Mouse (Mus musculus): Measurements from ENCODE around the gene Gnat1. TPM values are rescaled to one million over a fixed set of nuclear protein-coding genes. Genes with fewer than 3 reads are reported as not detected.

Gnat1 gene
- polyA plus RNA-seq, 1 experiment from 2014 or later = 1.9 TPM

DNA sequence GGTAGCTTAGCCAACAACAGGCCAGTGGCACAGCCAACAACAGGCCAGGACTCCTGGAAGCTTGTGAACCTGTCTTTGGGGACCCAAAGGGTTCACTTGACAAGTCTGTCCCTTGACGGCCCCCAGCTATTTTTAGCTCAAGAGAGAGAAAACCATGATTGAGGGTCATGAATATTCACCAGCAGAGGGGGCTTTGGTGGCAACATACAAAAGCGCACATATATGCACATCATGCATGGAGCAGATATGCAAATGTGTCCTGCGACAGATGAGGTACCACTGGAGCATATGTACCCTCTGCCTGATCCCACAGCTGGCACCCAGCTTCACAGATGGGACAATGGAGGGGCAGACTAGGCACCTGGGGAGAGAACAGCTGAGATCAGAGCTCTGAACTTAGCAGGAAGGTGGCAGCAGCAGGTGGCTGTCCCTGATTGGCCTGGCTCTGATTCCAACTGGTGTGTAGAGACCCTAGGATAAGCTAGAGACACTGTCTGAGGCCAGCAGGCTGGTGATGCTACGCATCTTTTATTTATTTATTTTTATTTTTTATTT lies 14.0 kb upstream of the Gnat1 start:
- no peak overlapping the region for H3K27ac ChIP-seq (ENCODE audit: low read depth, low read length)
- H3K36me3 ChIP-seq (ENCODE audit: control insufficient read depth, insufficient read depth) = peaks cover 14% of the 10 kb centered on the region
- no peak overlapping the region for H3K9ac ChIP-seq (ENCODE audit: low read depth, low read length)
- no peak for ATAC-seq
- H3K27me3 ChIP-seq (replicated peaks; ENCODE audit: control insufficient read depth, insufficient read depth, low read length) = no peaks in the 10 kb centered on the region
- 80% methylated on average over 4 of the region's 4 CpGs for WGBS
- no peaks in the 10 kb centered on the region for H3K4me1 ChIP-seq (replicated peaks; ENCODE audit: control insufficient read depth, insufficient read depth, low read length)
- no peak overlapping the region for H3K4me2 ChIP-seq (replicated peaks; ENCODE audit: low read depth)
- peak; percentile 52 for TF ChIP-seq CTCF (IDR thresholded peaks at IDR 0.05; ENCODE audit: low read depth)
- no peak overlapping the region for H3K4me3 ChIP-seq (ENCODE audit: low read depth, low read length)
- no peaks in the 10 kb centered on the region for H3K9me3 ChIP-seq (ENCODE audit: control insufficient read depth)

DNA sequence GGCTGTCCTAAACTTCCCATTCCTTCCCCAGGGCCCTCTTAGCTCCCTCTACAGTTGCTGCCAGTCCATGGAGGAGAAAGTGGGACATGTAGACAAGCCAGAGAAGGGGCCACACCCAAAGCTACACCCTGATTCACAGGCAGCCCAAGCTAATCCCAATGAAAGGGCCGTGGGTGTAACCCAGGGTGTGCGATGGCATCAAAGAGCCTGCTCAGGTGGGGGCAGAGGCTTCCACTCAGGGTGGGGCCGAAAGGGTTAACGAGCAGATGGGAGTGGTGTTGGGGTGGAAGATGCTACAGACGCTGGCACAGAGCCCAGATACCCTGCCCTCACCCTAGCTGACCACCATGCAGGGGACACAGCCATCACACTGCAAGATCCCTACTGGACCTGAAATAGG lies 13.3 kb upstream of the Gnat1 start:
- TF ChIP-seq CTCF (IDR thresholded peaks at IDR 0.05; ENCODE audit: low read depth) = no peak
- WGBS = 58% methylated on average over 5 of the region's 5 CpGs
- no peak for ATAC-seq

DNA sequence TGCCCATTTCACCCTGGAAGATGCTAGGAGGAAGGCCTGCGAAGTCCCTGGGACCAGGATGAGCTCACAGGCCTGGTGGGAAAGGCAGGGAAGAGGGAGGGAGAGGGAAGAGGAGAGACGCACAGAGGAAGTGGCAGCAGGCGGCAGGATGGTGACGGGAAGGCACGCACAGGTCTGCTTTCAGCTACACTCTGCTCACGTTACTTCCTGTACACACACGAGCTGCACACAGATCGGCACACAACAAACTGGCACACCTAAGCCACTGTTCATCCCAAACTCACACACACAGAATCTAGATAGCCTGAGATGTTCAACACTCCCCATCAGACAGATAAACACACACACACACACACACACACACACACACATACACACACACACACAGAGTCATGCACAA lies 10.9 kb upstream of the Gnat1 start:
- no peaks in the 10 kb centered on the region for H3K4me1 ChIP-seq (replicated peaks; ENCODE audit: control insufficient read depth, insufficient read depth, low read length)
- H3K27me3 ChIP-seq (replicated peaks; ENCODE audit: control insufficient read depth, insufficient read depth, low read length) = no peaks in the 10 kb centered on the region
- no peak for TF ChIP-seq CTCF (IDR thresholded peaks at IDR 0.05; ENCODE audit: low read depth)
- no peak overlapping the region for H3K4me2 ChIP-seq (replicated peaks; ENCODE audit: low read depth)
- no peak for ATAC-seq
- peaks cover 24% of the 10 kb centered on the region for H3K36me3 ChIP-seq (ENCODE audit: control insufficient read depth, insufficient read depth)
- no peaks in the 10 kb centered on the region for H3K9me3 ChIP-seq (ENCODE audit: control insufficient read depth)
- H3K4me3 ChIP-seq (ENCODE audit: low read depth, low read length) = no peak overlapping the region
- H3K27ac ChIP-seq (ENCODE audit: low read depth, low read length) = no peak overlapping the region
- WGBS = 90% methylated on average over 8 of the region's 8 CpGs
- H3K9ac ChIP-seq (ENCODE audit: low read depth, low read length) = no peak overlapping the region

More for the DNA sequence above, 13.3 kb upstream of the Gnat1 start:
- Histone ChIP-seq H3K9ac (ENCODE audit: low read depth, low read length) (no peak overlapping the region), H3K4me2 (replicated peaks; ENCODE audit: low read depth) (no peak overlapping the region), H3K9me3 (ENCODE audit: control insufficient read depth) (no peaks in the 10 kb centered on the region), H3K27me3 (replicated peaks; ENCODE audit: control insufficient read depth, insufficient read depth, low read length) (no peaks in the 10 kb centered on the region), H3K4me3 (ENCODE audit: low read depth, low read length) (no peak overlapping the region), H3K27ac (ENCODE audit: low read depth, low read length) (no peak overlapping the region), H3K4me1 (replicated peaks; ENCODE audit: control insufficient read depth, insufficient read depth, low read length) (no peaks in the 10 kb centered on the region), H3K36me3 (ENCODE audit: control insufficient read depth, insufficient read depth) (peaks cover 19% of the 10 kb centered on the region)

DNA sequence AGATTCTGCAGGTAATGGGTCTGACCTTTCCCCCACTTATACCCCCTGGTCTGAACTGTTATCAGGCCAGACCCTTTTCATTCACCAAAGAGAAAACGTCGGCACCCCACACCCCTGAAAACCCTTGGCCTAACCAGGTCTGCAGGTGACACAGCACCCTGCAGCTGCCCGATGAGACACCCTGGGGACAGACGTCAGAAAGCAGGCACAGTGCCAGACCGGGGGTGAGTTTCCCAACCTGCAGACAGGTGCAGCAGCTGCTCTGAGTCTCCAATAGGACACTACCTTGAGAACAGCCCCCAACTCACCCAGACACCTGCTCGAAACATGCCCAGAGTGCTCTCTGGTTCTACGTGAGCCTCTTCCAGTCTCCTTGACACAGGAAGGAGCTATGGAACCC lies 9.4 kb upstream of the Gnat1 start:
- 60% methylated on average over 7 of the region's 7 CpGs for WGBS
- Histone ChIP-seq H3K4me1 (replicated peaks; ENCODE audit: control insufficient read depth, insufficient read depth, low read length) (no peaks in the 10 kb centered on the region), H3K4me2 (replicated peaks; ENCODE audit: low read depth) (no peak overlapping the region), H3K9ac (ENCODE audit: low read depth, low read length) (no peak overlapping the region), H3K27me3 (replicated peaks; ENCODE audit: control insufficient read depth, insufficient read depth, low read length) (no peaks in the 10 kb centered on the region), H3K27ac (ENCODE audit: low read depth, low read length) (no peak overlapping the region), H3K36me3 (ENCODE audit: control insufficient read depth, insufficient read depth) (peaks cover 29% of the 10 kb centered on the region), H3K9me3 (ENCODE audit: control insufficient read depth) (no peaks in the 10 kb centered on the region), H3K4me3 (ENCODE audit: low read depth, low read length) (no peak overlapping the region)
- no peak for TF ChIP-seq CTCF (IDR thresholded peaks at IDR 0.05; ENCODE audit: low read depth)
- ATAC-seq = no peak

DNA sequence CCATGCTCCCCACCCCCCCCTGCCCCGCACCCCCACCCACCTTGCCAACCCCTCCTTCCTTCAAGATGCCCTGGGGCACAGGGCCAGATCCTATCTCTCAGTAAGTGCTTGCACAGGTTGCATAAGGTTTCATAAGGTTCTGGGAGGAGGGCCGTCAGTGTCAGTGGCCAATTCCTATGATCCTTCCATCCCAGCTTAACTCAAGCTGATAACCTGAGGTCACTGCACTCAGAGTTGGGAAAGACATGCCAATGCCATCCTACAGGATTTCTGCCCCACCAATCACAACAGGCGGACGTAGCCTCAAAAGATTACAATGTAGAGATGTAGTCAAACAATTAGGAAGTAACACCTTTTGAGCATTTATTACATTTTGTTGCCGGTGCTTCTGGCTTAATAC lies 8.9 kb upstream of the Gnat1 start:
- ATAC-seq = no peak
- Histone ChIP-seq H3K9ac (ENCODE audit: low read depth, low read length) (no peak overlapping the region), H3K4me3 (ENCODE audit: low read depth, low read length) (no peak overlapping the region), H3K9me3 (ENCODE audit: control insufficient read depth) (no peaks in the 10 kb centered on the region), H3K36me3 (ENCODE audit: control insufficient read depth, insufficient read depth) (peaks cover 31% of the 10 kb centered on the region), H3K27me3 (replicated peaks; ENCODE audit: control insufficient read depth, insufficient read depth, low read length) (no peaks in the 10 kb centered on the region), H3K4me1 (replicated peaks; ENCODE audit: control insufficient read depth, insufficient read depth, low read length) (no peaks in the 10 kb centered on the region), H3K27ac (ENCODE audit: low read depth, low read length) (no peak overlapping the region), H3K4me2 (replicated peaks; ENCODE audit: low read depth) (no peak overlapping the region)
- 86% methylated on average over 5 of the region's 5 CpGs for WGBS
- TF ChIP-seq CTCF (IDR thresholded peaks at IDR 0.05; ENCODE audit: low read depth) = no peak

DNA sequence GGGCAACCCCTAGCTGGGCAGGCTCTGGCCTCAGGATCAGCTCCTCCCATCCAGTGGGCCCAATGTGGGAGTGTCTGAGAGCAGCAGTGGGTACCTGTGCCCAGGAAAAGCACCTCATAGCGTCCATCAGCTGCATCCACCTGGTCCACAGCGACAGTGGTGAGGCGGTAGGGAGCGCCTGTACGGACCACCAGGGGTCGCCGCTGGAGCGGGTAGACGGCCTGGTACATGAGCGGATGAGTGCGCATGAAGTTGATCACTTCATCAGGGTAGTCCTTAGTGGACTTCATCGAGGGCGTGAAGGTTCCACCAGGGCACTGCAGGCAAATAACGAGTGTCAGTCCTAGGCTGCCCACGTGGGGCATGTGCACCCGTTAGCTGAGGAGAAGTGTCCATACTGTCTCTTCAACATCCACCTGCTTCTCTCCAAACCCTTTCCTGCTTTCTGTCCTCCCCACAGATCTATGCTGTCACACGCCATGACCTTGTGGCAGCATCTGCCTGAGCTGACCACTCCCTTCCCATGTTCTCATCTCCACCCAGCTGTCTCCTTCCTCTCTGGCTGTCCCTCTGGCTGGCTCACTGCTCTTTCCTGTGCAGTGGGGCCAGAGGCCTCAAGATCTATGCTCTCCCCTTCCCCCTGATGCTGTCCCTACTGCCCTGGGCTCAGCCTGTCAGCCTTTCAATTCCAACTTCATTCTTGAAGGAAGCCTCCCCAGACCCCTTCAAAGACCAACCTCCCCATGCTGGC lies 5.9 kb upstream of the Gnat1 start:
- no peaks in the 10 kb centered on the region for H3K9me3 ChIP-seq (ENCODE audit: control insufficient read depth)
- no peak overlapping the region for H3K27ac ChIP-seq (ENCODE audit: low read depth, low read length)
- 0 out of 2 replicates have a peak, but pooled peaks have one; percentile 25 for ATAC-seq
- peak; percentile 86 for TF ChIP-seq CTCF (IDR thresholded peaks at IDR 0.05; ENCODE audit: low read depth)
- H3K4me3 ChIP-seq (ENCODE audit: low read depth, low read length) = no peak overlapping the region
- H3K4me2 ChIP-seq (replicated peaks; ENCODE audit: low read depth) = no peak overlapping the region
- WGBS = 48% methylated on average over 17 of the region's 17 CpGs
- no peaks in the 10 kb centered on the region for H3K4me1 ChIP-seq (replicated peaks; ENCODE audit: control insufficient read depth, insufficient read depth, low read length)
- H3K36me3 ChIP-seq (ENCODE audit: control insufficient read depth, insufficient read depth) = peaks cover 28% of the 10 kb centered on the region
- no peaks in the 10 kb centered on the region for H3K27me3 ChIP-seq (replicated peaks; ENCODE audit: control insufficient read depth, insufficient read depth, low read length)
- no peak overlapping the region for H3K9ac ChIP-seq (ENCODE audit: low read depth, low read length)
